Mouse (Mus musculus): Measurements from ENCODE around the gene Cpeb4. TPM values are rescaled to one million over a fixed set of nuclear protein-coding genes. Genes with fewer than 3 reads are reported as not detected.
A peak's percentile ranks its signal among the peaks of the same experiment; 100 is the strongest.

The Cpeb4 gene
- polyA plus RNA-seq, 1 experiment, result 5.1 TPM

DNA sequence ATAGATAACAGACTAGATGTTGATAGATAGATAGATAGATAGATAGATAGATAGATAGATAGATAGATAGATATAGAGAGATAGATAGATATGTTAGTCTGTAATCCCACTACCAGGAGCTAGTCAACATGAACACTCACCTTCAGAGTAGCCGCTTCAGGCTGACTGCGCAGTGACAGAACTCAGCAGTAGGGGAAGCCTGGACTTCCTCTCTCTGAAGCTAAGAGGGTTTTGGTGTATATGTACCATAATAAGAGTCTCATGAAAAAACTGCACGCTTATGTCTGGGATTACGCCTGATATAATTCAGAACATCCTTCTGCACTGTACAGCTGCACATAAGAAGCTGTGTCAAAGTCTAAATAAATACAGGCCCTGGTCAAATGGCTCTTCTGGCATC, 14.5 kb upstream of the Cpeb4 start:
- Histone ChIP-seq H3K27me3 (ENCODE audit: control insufficient read depth) (0 out of 2 replicates have a peak, but pooled peaks cover 2% of the 10 kb centered on the region), H3K4me3 (replicated peaks) (no peak overlapping the region), H3K4me1 (ENCODE audit: control insufficient read depth) (peaks cover 73% of the 10 kb centered on the region), H3K9me3 (ENCODE audit: control insufficient read depth, low read length) (no peaks in the 10 kb centered on the region), H3K36me3 (ENCODE audit: control insufficient read depth) (peaks cover 5% of the 10 kb centered on the region; the same call in 1 of the 2 replicates)
- TF ChIP-seq GATA1 (IDR thresholded peaks at IDR 0.05; ENCODE audit: low read length), result no peak
- no peak for TF ChIP-seq TAL1 (IDR thresholded peaks at IDR 0.05; ENCODE audit: low read length)

DNA sequence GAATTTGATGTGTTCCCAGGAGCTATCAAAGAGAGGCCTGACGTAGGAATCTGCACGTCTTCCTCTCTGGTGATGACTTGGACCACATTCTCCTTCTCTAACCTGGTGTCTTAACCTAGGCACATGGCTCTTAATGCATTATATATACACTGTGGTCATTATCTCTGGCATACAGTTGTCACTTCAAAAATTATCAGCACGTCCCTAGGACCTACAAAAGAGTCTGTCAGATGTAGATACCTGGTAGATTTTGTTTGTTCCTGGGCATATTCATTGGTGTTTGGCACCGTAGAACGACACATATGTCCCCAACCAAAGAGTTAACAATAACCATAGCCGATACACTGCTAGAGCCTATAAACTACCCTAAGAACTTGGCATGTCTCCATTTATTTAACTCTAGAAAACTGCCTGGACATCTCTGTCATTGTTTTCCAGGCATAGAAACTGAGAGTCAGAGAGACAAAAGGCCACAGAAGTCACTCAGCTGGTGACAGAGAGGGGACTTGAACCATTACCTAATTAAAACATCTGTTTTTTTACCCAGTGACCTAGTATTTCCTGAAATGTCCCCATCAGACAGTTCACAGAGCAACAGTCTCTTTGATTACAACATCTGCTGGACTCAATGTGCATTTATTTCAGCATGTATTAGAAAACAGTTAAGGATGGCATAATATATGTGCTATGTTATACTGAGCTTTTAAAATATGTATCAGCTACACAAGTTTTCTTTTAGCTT, 10.7 kb upstream of the Cpeb4 start:
- no peaks in the 10 kb centered on the region for H3K9me3 ChIP-seq (ENCODE audit: control insufficient read depth, low read length)
- H3K4me1 ChIP-seq (ENCODE audit: control insufficient read depth), result peaks cover 82% of the 10 kb centered on the region
- H3K36me3 ChIP-seq (ENCODE audit: control insufficient read depth), result peaks cover 10% of the 10 kb centered on the region; the same call in 1 of the 2 replicates
- no peaks in the 10 kb centered on the region for H3K27me3 ChIP-seq (ENCODE audit: control insufficient read depth)
- H3K4me3 ChIP-seq (replicated peaks), result peak overlapping the region; percentile 5
- TF ChIP-seq TAL1 (IDR thresholded peaks at IDR 0.05; ENCODE audit: low read length) (peak; percentile 91), GATA1 (IDR thresholded peaks at IDR 0.05; ENCODE audit: low read length) (peak; percentile 92)

DNA sequence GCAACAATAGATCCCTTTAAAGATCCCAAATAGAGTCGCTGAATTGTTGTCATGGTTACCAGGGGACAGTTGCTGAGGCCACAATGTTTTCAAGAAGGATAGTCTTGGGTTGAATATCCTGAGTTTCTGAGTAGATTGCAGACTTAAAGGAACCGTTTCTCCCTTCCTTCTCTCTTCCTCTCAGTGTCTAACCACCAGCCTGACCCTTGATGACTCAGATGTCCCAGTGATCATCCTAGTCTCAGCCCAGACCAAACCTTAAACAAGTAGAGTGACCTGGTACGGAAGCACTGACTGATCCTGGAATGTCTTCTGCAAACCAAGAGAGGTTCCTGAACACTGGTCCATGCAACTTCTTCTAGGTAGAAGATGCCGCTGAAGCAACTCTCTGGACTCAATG, 4.0 kb upstream of the Cpeb4 start:
- no peak for TF ChIP-seq GATA1 (IDR thresholded peaks at IDR 0.05; ENCODE audit: low read length)
- TF ChIP-seq TAL1 (IDR thresholded peaks at IDR 0.05; ENCODE audit: low read length), result no peak
- H3K4me1 ChIP-seq (ENCODE audit: control insufficient read depth), result peaks cover 65% of the 10 kb centered on the region
- H3K4me3 ChIP-seq (replicated peaks), result no peak overlapping the region
- no peaks in the 10 kb centered on the region for H3K27me3 ChIP-seq (ENCODE audit: control insufficient read depth)
- no peaks in the 10 kb centered on the region; the same call in 1 of the 2 replicates for H3K9me3 ChIP-seq (ENCODE audit: control insufficient read depth, low read length)
- H3K36me3 ChIP-seq (ENCODE audit: control insufficient read depth), result peaks cover 25% of the 10 kb centered on the region

DNA sequence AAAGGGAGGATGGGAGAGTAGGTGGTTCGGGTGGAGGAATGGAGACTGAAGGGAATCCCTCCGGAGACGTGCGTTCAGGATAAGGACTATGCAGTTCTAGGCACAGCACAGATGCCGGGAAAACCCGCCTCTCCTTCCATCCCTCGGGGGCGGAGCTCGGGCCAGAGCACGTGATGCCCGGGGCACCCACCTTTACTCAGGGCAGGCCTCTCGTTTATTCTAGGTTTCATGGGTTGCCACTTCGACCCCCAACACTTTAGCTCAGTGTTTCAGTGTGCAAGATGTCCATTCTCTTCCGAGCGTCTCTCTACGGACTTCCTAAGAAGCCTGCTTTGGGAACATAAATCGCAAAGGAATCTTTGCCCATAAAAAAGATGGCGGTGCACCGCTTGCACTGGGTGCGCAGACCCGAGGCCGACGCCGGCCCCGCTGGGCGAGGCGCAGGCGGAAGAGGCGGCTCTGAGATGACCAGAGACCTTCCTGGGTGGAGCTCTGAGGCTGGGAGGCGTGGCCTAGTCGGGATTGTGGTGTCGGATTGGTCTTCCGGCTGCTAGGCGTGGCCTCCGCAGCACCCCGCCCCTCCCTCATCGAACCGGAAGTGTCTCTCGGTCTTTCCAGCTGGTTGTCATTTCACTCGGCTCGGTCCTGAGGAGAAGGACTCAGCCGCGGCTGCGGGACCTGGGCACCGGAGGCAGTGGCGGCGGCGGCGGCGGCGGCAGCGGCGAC, 1.6 kb upstream of the Cpeb4 start:
- Histone ChIP-seq H3K27me3 (ENCODE audit: control insufficient read depth) (no peaks in the 10 kb centered on the region), H3K36me3 (ENCODE audit: control insufficient read depth) (peaks cover 45% of the 10 kb centered on the region), H3K4me1 (ENCODE audit: control insufficient read depth) (peaks cover 47% of the 10 kb centered on the region), H3K4me3 (replicated peaks) (peak overlapping the region; percentile 99), H3K9me3 (ENCODE audit: control insufficient read depth, low read length) (no peaks in the 10 kb centered on the region; the same call in 1 of the 2 replicates)
- TF ChIP-seq TAL1 (IDR thresholded peaks at IDR 0.05; ENCODE audit: low read length), result no peak
- TF ChIP-seq GATA1 (IDR thresholded peaks at IDR 0.05; ENCODE audit: low read length), result no peak

DNA sequence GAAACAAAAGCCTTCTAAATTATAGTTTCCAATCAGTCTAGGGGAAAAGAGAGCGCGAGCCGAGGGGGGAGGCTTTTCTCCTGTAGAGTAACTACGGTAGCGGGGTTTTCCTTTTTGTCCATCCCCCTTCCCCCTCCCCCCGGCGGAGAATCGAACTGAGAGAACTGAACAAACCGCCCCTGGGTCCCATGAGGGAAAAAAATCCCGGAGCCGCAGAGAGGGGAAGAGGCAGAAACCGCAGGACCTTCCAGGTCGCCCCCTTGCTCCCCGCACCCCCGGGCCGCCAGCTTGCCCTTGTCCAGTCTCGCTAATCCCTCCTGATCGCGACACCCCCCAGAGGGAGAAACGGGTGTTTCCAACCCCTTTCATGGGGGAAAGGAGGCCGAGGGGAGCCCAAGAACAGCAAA, 873 bp upstream of the Cpeb4 start:
- Histone ChIP-seq H3K9me3 (ENCODE audit: control insufficient read depth, low read length) (no peaks in the 10 kb centered on the region; the same call in 1 of the 2 replicates), H3K36me3 (ENCODE audit: control insufficient read depth) (peaks cover 52% of the 10 kb centered on the region), H3K4me3 (replicated peaks) (peak overlapping the region; percentile 99), H3K4me1 (ENCODE audit: control insufficient read depth) (peaks cover 43% of the 10 kb centered on the region), H3K27me3 (ENCODE audit: control insufficient read depth) (no peaks in the 10 kb centered on the region)
- no peak for TF ChIP-seq GATA1 (IDR thresholded peaks at IDR 0.05; ENCODE audit: low read length)

DNA sequence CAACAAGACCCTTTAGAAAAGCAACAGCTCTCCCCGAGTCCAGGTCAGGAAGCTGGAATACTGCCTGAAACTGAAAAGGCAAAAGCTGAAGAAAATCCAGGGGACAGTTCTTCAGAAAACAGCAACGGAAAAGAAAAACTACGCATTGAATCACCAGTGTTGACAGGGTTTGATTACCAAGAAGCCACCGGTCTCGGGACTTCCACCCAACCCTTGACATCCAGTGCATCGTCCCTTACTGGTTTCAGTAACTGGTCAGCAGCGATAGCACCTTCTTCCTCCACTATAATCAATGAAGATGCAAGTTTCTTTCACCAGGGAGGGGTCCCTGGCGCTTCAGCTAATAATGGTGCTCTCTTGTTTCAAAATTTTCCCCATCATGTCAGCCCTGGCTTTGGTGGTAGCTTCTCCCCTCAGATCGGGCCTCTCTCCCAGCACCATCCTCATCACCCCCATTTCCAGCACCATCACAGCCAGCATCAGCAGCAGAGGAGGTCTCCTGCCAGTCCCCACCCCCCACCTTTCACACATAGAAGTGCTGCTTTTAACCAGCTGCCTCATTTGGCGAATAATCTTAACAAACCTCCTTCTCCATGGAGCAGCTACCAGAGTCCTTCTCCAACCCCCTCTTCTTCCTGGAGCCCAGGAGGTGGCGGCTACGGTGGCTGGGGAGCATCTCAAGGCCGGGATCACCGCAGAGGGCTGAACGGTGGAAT, 693 bp downstream of the Cpeb4 start:
- Histone ChIP-seq H3K9me3 (ENCODE audit: control insufficient read depth, low read length) (peaks cover 5% of the 10 kb centered on the region; the same call in 1 of the 2 replicates), H3K4me3 (replicated peaks) (peak overlapping the region; percentile 99), H3K4me1 (ENCODE audit: control insufficient read depth) (peaks cover 40% of the 10 kb centered on the region), H3K27me3 (ENCODE audit: control insufficient read depth) (no peaks in the 10 kb centered on the region), H3K36me3 (ENCODE audit: control insufficient read depth) (peaks cover 68% of the 10 kb centered on the region)
- TF ChIP-seq GATA1 (IDR thresholded peaks at IDR 0.05; ENCODE audit: low read length) (no peak), TAL1 (IDR thresholded peaks at IDR 0.05; ENCODE audit: low read length) (no peak)

DNA sequence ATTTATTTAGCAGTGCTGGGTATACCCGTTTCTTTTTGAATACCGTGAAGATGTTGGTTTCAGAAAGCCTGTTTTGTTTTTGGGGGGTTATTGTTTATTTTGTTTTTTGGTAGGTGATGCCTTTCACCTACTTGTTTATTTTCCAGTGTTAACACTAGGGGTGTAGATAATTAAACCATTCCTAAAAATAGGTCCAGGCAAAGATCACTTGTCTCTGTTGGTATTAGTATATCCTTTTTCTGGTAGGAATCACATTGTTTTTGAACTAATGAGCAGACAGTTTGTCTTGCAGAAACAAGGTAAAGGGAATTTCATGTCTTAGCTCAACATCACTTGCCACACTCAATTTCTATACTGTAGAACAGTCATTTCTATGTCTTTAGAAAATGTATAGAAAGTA, 2.1 kb downstream of the Cpeb4 start:
- peaks cover 75% of the 10 kb centered on the region for H3K36me3 ChIP-seq (ENCODE audit: control insufficient read depth)
- H3K27me3 ChIP-seq (ENCODE audit: control insufficient read depth), result no peaks in the 10 kb centered on the region
- no peak for TF ChIP-seq TAL1 (IDR thresholded peaks at IDR 0.05; ENCODE audit: low read length)
- TF ChIP-seq GATA1 (IDR thresholded peaks at IDR 0.05; ENCODE audit: low read length), result no peak
- peaks cover 36% of the 10 kb centered on the region for H3K4me1 ChIP-seq (ENCODE audit: control insufficient read depth)
- peaks cover 9% of the 10 kb centered on the region for H3K9me3 ChIP-seq (ENCODE audit: control insufficient read depth, low read length)
- H3K4me3 ChIP-seq (replicated peaks), result peak overlapping the region; percentile 99

DNA sequence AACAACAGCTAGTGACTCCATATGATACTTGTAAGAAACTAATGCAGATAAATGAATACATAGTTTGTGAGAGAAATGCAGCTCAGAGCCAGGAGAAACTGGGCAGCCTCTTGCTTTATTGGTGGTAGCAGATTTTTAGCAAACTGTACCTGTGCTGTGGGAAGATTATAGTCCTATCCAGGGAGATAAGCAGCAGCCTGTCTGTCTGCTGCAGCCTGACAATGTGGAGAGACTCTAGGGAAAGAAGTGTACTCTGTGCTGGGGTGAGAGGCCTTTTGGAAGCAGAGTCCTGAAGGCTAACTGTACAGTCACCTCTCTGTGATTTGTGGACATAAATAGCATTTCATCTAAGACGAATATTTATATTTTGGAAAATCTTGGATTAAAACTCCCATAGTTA, 11.7 kb downstream of the Cpeb4 start:
- H3K4me1 ChIP-seq (ENCODE audit: control insufficient read depth), result peaks cover 78% of the 10 kb centered on the region
- no peaks in the 10 kb centered on the region for H3K9me3 ChIP-seq (ENCODE audit: control insufficient read depth, low read length)
- no peaks in the 10 kb centered on the region for H3K27me3 ChIP-seq (ENCODE audit: control insufficient read depth)
- H3K4me3 ChIP-seq (replicated peaks), result peak overlapping the region; percentile 8
- H3K36me3 ChIP-seq (ENCODE audit: control insufficient read depth), result peaks cover 95% of the 10 kb centered on the region
- TF ChIP-seq GATA1 (IDR thresholded peaks at IDR 0.05; ENCODE audit: low read length) (0 out of 2 replicates have a peak, but pooled peaks have one; percentile 30), TAL1 (IDR thresholded peaks at IDR 0.05; ENCODE audit: low read length) (no peak)

DNA sequence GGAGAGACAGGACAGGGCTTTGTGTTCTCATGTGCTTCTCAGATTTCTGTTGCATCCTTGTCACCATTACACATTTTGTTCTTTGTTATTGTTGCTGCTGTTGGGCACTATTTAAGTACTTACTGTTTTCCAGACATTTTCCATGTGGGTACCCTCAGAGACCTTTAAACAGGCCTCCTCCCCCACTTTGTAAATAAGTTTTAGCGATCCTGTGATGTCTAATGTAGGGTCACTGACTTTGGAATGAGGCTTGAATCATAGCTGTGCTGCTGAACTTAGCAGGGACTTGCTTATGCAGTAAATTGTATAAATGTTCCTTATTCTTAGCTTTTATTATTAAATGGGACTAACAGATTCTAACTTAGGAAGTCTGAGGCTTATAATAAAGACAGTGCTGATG, 13.8 kb downstream of the Cpeb4 start:
- Histone ChIP-seq H3K9me3 (ENCODE audit: control insufficient read depth, low read length) (no peaks in the 10 kb centered on the region), H3K4me3 (replicated peaks) (no peak overlapping the region), H3K27me3 (ENCODE audit: control insufficient read depth) (no peaks in the 10 kb centered on the region), H3K36me3 (ENCODE audit: control insufficient read depth) (peaks cover 100% of the 10 kb centered on the region), H3K4me1 (ENCODE audit: control insufficient read depth) (peaks cover 77% of the 10 kb centered on the region)
- TF ChIP-seq TAL1 (IDR thresholded peaks at IDR 0.05; ENCODE audit: low read length) (no peak), GATA1 (IDR thresholded peaks at IDR 0.05; ENCODE audit: low read length) (no peak)
